Comparison of ENCODE assay signal across 13 mouse cellular contexts in the genomic region with DNA sequence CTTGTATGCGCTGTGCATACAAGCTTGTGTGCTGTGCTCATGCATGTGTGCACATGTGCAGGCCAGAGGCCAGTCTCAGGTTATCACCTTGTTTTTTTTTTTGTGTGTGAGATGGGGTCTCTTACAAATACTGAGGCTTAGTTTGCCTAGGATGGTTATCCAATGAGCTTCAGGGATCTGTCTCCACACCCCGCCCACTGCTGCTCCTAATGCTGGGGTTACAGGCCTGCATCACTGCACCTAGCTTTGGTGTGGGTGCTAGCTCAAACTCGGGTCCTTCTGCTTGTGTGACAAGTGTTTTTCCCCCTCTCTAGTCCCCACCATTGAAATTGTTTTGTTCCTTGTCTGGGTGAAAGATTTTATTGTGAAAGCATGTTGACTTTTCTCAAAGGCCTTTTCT. TPM values are rescaled to one million over a fixed set of nuclear protein-coding genes. Genes with fewer than 3 reads are reported as not detected.
DNase-seq lines count a peak whose midpoint lies in the region; ATAC-seq and TF ChIP-seq lines count a peak whose summit lies in the region.
"Had no signal": no experiment of that assay in that cellular context is flagged by ENCODE, and none has a peak within 500 bp of the region (broad histone marks: within the 10 kb centered on the region; RNA-seq: fewer than 3 reads in every experiment).

No protein-coding gene starts in this region.

- peaks cover 43% of the 10 kb centered on the region for H3K4me1 ChIP-seq in heart, embryonic 13.5 days
- peaks cover 52% of the 10 kb centered on the region for H3K4me1 ChIP-seq in midbrain, embryonic 10.5 days
- peaks cover 27% of the 10 kb centered on the region for H3K4me1 ChIP-seq in midbrain, embryonic 11.5 days (ENCODE audit: control insufficient read depth, insufficient read depth, low read length)
- H3K4me1 ChIP-seq in hindbrain, postnatal 0 days (ENCODE audit: insufficient read depth, low read length): peaks cover 20% of the 10 kb centered on the region
- H3K4me1 ChIP-seq in olfactory bulb, adult 2 months (ENCODE audit: control insufficient read depth, insufficient read depth, low read length): peaks cover 36% of the 10 kb centered on the region

- no peak overlapping the region for H3K4me3 ChIP-seq in heart, embryonic 13.5 days
- no peak overlapping the region for H3K4me3 ChIP-seq in midbrain, embryonic 10.5 days
- H3K4me3 ChIP-seq in midbrain, embryonic 11.5 days (ENCODE audit: low read depth, low read length): no peak overlapping the region
- no peak overlapping the region for H3K4me3 ChIP-seq in hindbrain, postnatal 0 days (ENCODE audit: low read length)
- H3K4me3 ChIP-seq in olfactory bulb, adult 2 months (ENCODE audit: insufficient read depth, low read depth, low read length): no peak overlapping the region
- H3K4me3 ChIP-seq: lung, embryonic 15.5 days had no signal

- H3K9me3 ChIP-seq in heart, embryonic 13.5 days: no peaks in the 10 kb centered on the region
- H3K9me3 ChIP-seq in midbrain, embryonic 10.5 days (replicated peaks): no peaks in the 10 kb centered on the region
- no peaks in the 10 kb centered on the region for H3K9me3 ChIP-seq in midbrain, embryonic 11.5 days (ENCODE audit: control insufficient read depth, low read length)
- H3K9me3 ChIP-seq in hindbrain, postnatal 0 days (ENCODE audit: low read length): no peaks in the 10 kb centered on the region
- H3K9me3 ChIP-seq: lung, embryonic 15.5 days had no signal

- H3K9ac ChIP-seq in heart, embryonic 13.5 days: no peak overlapping the region
- no peak overlapping the region for H3K9ac ChIP-seq in midbrain, embryonic 11.5 days (ENCODE audit: low read length)
- H3K9ac ChIP-seq in hindbrain, postnatal 0 days (replicated peaks; ENCODE audit: low read length): no peak overlapping the region
- H3K9ac ChIP-seq: lung, embryonic 15.5 days had no signal

- no peak for DNase-seq in heart, postnatal 4 days
- DNase-seq in midbrain, embryonic 10.5 days (ENCODE audit: low spot score): no peak
- DNase-seq in midbrain, embryonic 11.5 days (ENCODE audit: low spot score, missing footprints): no peak
- DNase-seq in hindbrain, postnatal 0 days (ENCODE audit: low spot score): no peak
- no peak for DNase-seq in spleen, adult 12 weeks (ENCODE audit: low spot score)
- DNase-seq: right cerebral cortex, postnatal 14 days; thymus, postnatal 14 days had no signal

- no peak overlapping the region for H3K4me2 ChIP-seq in heart, embryonic 13.5 days
- no peak overlapping the region for H3K4me2 ChIP-seq in midbrain, embryonic 11.5 days
- no peak overlapping the region for H3K4me2 ChIP-seq in hindbrain, postnatal 0 days (ENCODE audit: low read depth, low read length)
- H3K4me2 ChIP-seq: lung, embryonic 15.5 days had no signal

- no peak for ATAC-seq in heart, embryonic 13.5 days (ENCODE audit: extremely low read depth, insufficient number of reproducible peaks, low FRiP score, low TSS enrichment)
- ATAC-seq in midbrain, embryonic 11.5 days (ENCODE audit: low FRiP score): no peak
- ATAC-seq in hindbrain, postnatal 0 days: no peak
- ATAC-seq: activated CD4-positive, CD25-positive, alpha-beta regulatory T cell, adult 4 months; CD4-positive, CD25-positive, alpha-beta regulatory T cell, adult 4 months had no signal

- peaks cover 25% of the 10 kb centered on the region for H3K27me3 ChIP-seq in heart, embryonic 13.5 days (replicated peaks)
- H3K27me3 ChIP-seq in midbrain, embryonic 10.5 days (ENCODE audit: low read depth, poor library complexity, severe bottlenecking): peaks cover 32% of the 10 kb centered on the region
- H3K27me3 ChIP-seq in midbrain, embryonic 11.5 days (ENCODE audit: control insufficient read depth, insufficient read depth, low read length): peaks cover 3% of the 10 kb centered on the region; the same call in 1 of the 2 replicates
- H3K27me3 ChIP-seq in hindbrain, postnatal 0 days (ENCODE audit: insufficient read depth, low read length): no peaks in the 10 kb centered on the region

- H3K36me3 ChIP-seq in heart, embryonic 13.5 days: peaks cover 51% of the 10 kb centered on the region
- peaks cover 50% of the 10 kb centered on the region for H3K36me3 ChIP-seq in midbrain, embryonic 10.5 days
- H3K36me3 ChIP-seq in midbrain, embryonic 11.5 days (ENCODE audit: control insufficient read depth, insufficient read depth, low read length): peaks cover 20% of the 10 kb centered on the region
- peaks cover 28% of the 10 kb centered on the region for H3K36me3 ChIP-seq in hindbrain, postnatal 0 days (ENCODE audit: insufficient read depth, low read length)

- TF ChIP-seq CTCF in hindbrain, postnatal 0 days (IDR thresholded peaks at IDR 0.05; ENCODE audit: low read depth): no peak
- TF ChIP-seq CTCF in olfactory bulb, adult 2 months (IDR thresholded peaks at IDR 0.05; ENCODE audit: insufficient read depth, low read depth, low read length): no peak

- WGBS in heart, embryonic 13.5 days: 68% methylated on average over 3 of the region's 3 CpGs
- WGBS in midbrain, embryonic 10.5 days: 82% methylated on average over 3 of the region's 3 CpGs
- whole genome bisulfite sequencing in midbrain, embryonic 11.5 days: 84% methylated on average over 3 of the region's 3 CpGs
- WGBS in hindbrain, postnatal 0 days: 85% methylated on average over 3 of the region's 3 CpGs
- 77% methylated on average over 3 of the region's 3 CpGs for WGBS in olfactory bulb, adult 2 months

- no peak for TF ChIP-seq POLR2A in olfactory bulb, adult 2 months (IDR thresholded peaks at IDR 0.05; ENCODE audit: insufficient read depth, low read depth, low read length)

- peak overlapping the region; percentile 74 for H3K27ac ChIP-seq in heart, embryonic 13.5 days (replicated peaks)
- 0 out of 2 replicates have a peak overlapping the region, but pooled peaks have one; percentile 13 for H3K27ac ChIP-seq in midbrain, embryonic 10.5 days (replicated peaks)
- H3K27ac ChIP-seq in midbrain, embryonic 11.5 days (ENCODE audit: low read depth, low read length): no peak overlapping the region
- H3K27ac ChIP-seq in hindbrain, postnatal 0 days: peak overlapping the region; percentile 74
- 0 out of 2 replicates have a peak overlapping the region, but pooled peaks have one; percentile 9 for H3K27ac ChIP-seq in olfactory bulb, adult 2 months (ENCODE audit: insufficient read depth, low read depth, low read length)
- H3K27ac ChIP-seq: lung, embryonic 15.5 days had no signal

RNA-seq across cellular contexts. Expression of a gene that starts 12.7 kb away (rescaled TPM):
- 1.9 and 2.4 TPM in 2 replicates for polyA plus RNA-seq in heart, embryonic 13.5 days (2015; fragmentation: Nextera tagmentation; extraction: Ambion mirVana)
- total RNA-seq in heart, postnatal 4 days (2021): 10 to 100 TPM in 1 of 2 experiments, 1 to 10 TPM in 1; 8.8 to 10.2 TPM
- polyA plus RNA-seq in midbrain, embryonic 10.5 days (2016; fragmentation: Nextera tagmentation; extraction: Ambion mirVana): 0.75 and 0.82 TPM in 2 replicates
- polyA plus RNA-seq in midbrain, embryonic 11.5 days (2014; fragmentation: Nextera tagmentation; extraction: Ambion mirVana): 0.56 and 0.57 TPM in 2 replicates
- 2.3 and 2.8 TPM in 2 replicates for total RNA-seq in hindbrain, postnatal 0 days (2014; rRNA removed)
- polyA plus RNA-seq in hindbrain, postnatal 0 days (2015; fragmentation: Nextera tagmentation; extraction: Ambion mirVana): 1.7 and 2.3 TPM in 2 replicates
- not detected in 2 replicates for polyA plus RNA-seq in olfactory bulb, adult 2 months (2012; ENCODE audit: insufficient read depth, insufficient read length, low replicate concordance, missing spikeins)
- total RNA-seq: megakaryocyte-erythroid progenitor cell, adult 5-6 weeks had no signal

RNA-seq across cellular contexts. Expression of a gene that starts 17.5 kb away (rescaled TPM):
- polyA plus RNA-seq in heart, embryonic 13.5 days (2015; fragmentation: Nextera tagmentation; extraction: Ambion mirVana): 276 and 287 TPM in 2 replicates
- 100 to 1,000 TPM; 358 to 374 TPM for total RNA-seq in heart, postnatal 4 days (2021)
- polyA plus RNA-seq in midbrain, embryonic 10.5 days (2016; fragmentation: Nextera tagmentation; extraction: Ambion mirVana): 277 and 318 TPM in 2 replicates
- 348 and 375 TPM in 2 replicates for polyA plus RNA-seq in midbrain, embryonic 11.5 days (2014; fragmentation: Nextera tagmentation; extraction: Ambion mirVana)
- 622 and 633 TPM in 2 replicates for total RNA-seq in hindbrain, postnatal 0 days (2014; rRNA removed)
- polyA plus RNA-seq in hindbrain, postnatal 0 days (2015; fragmentation: Nextera tagmentation; extraction: Ambion mirVana): 464 and 500 TPM in 2 replicates
- not detected in 2 replicates for polyA plus RNA-seq in olfactory bulb, adult 2 months (2012; ENCODE audit: insufficient read depth, insufficient read length, low replicate concordance, missing spikeins)

RNA-seq across cellular contexts. Expression of a gene that starts 30.5 kb away (rescaled TPM):
- polyA plus RNA-seq in heart, embryonic 13.5 days (2015; fragmentation: Nextera tagmentation; extraction: Ambion mirVana): 3.4 and 3.8 TPM in 2 replicates
- 1 to 10 TPM; 2.1 to 2.8 TPM for total RNA-seq in heart, postnatal 4 days (2021)
- polyA plus RNA-seq in midbrain, embryonic 10.5 days (2016; fragmentation: Nextera tagmentation; extraction: Ambion mirVana): 3.8 and 4.1 TPM in 2 replicates
- polyA plus RNA-seq in midbrain, embryonic 11.5 days (2014; fragmentation: Nextera tagmentation; extraction: Ambion mirVana): 2.2 and 2.4 TPM in 2 replicates
- 14.7 and 19.1 TPM in 2 replicates for total RNA-seq in hindbrain, postnatal 0 days (2014; rRNA removed)
- polyA plus RNA-seq in hindbrain, postnatal 0 days (2015; fragmentation: Nextera tagmentation; extraction: Ambion mirVana): 10.3 and 10.9 TPM in 2 replicates
- polyA plus RNA-seq in olfactory bulb, adult 2 months (2012; ENCODE audit: insufficient read depth, insufficient read length, low replicate concordance, missing spikeins): not detected in 2 replicates
